Mouse (Mus musculus): Measurements from ENCODE around the gene Arhgef2. TPM values are rescaled to one million over a fixed set of nuclear protein-coding genes. Genes with fewer than 3 reads are reported as not detected.

The Arhgef2 gene
- polyA plus RNA-seq (2017; shearing (Covaris generic)): 100 to 1,000 TPM; 132 to 145 TPM

DNA sequence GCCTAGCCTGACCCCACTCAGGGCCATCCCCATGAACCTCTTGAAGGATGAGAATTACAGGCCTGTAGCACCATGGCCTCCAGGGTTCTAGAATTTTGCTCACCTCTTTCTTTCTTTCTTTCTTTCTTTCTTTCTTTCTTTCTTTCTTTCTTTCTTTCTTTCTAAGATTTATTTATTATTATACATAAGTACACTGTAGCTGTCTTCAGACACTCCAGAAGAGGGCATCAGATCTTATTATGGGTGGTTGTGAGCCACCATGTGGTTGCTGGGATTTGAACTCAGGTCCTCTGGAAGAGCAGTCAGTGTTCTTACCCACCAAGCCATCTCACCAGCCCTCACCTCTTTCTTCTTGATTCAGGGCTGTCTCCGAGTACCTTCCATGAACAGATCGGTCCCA, at the start of gene Arhgef2:
TSS of gene Arhgef2 (plus strand) at position 301 of the 400 bp plus-strand sequence.

DNA sequence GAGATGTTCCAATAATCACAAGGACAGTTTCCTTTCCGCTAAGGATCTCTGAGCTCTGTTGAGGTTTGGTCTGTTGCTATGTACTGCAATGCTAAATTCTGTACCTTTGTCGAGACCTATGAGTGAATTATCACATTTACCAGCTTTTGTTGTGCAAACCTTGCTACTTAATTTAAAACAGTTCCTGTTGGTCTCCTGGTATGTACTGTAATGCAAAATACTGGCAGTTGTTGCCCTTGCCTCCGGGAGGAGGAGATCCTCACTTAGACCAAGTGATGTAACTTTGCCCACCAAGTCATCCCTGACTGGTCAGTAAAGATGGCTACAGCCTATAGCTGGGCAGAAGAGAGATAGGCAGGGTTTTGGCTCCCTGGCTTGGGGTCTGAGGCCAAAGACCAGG, 30.2 kb upstream of the Arhgef2 start, which contains the start of gene Ssr2:
TSS of gene Ssr2 (plus strand) at position 337 of the 400 bp plus-strand sequence.

DNA sequence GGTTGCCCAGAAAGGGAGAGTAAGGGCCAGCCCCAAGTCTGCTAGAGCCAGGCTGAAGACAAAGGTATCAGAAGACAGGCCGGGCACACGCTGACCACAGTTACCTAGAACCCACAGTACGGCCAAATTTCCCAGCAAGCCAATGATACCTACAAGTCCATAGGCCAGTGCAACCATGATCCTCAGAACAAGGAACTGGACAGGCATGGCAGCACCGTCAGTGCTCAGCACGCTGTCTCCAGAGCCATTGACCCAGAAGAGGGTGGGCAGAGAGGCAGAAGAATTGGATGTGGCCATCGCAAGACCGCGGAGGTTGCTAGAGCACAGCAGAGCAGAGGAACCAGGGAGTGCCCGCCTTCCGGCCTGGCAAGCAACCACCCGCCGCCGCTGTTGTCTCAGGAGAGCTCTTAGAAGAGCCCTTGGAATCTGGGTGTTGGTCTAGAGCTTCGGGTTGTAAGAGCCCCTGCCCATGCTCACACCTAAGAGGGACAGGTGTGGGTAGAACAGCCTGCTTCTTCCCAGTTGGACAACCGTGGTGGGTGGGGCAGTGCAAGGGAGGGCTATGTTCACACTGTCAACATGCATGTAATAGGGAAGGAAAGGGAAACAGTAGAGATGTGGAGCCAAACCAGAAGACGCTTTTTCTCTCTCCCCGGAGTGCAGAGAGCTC, 47.2 kb downstream of the Arhgef2 start, which contains the start of gene Rxfp4:
TSS of gene Rxfp4 (minus strand) at position 297 of the 670 bp plus-strand sequence.

DNA sequence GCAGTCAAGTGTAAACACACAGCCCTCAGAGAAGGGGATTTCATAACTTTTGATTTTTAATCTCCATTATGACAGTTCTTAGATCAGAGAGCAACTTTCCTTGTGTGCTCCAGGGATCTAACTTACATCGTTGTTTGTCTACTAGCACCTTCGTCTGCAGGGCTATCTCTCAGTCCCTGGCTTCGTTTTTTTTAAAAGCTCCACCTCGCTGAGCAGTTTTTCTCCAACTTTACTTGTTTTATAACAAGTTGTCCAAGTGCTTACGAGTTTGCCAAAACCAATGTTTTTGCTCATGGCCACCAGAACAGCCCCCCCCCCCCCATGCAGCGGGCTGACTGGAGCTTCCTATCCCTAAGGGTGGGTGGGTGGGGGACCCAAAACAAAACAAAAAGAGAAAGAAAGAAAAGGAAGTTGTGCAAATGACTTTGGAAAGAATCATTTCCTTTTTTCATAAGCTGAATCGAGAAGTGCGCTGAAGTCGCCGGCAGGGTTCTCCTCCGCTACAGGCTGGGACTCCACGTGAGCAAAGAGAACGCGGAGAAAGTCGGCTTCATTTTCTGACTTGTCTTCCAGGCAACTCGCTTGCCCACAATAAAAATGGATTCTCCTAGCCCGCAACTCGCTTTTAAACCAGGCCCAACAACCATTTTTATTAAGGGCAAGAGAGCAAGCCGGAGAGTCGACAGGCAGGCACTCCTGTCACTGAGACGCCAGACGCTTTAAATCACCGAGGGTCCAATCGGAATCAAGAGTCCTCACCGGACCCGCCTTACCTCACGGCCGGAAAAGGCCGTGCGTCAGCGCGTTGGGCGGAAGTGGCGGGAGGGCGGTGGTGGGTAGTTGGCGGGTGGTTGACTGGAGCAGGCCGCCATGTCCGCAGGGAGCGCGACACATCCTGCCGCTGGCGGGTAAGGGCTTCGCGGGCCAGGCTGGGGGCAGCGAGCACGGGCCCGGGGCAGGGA, 79.5 kb downstream of the Arhgef2 start, which contains the start of gene Khdc4:
TSS of gene Khdc4 (plus strand) at position 824 of the 962 bp plus-strand sequence.

Other genes starting within 250 kb of the Arhgef2 start
- not detected for gene Paqr6, start 241.4 kb upstream of the Arhgef2 start, polyA plus RNA-seq (2017; shearing (Covaris generic))
- not detected for gene Bglap3, start 233.2 kb upstream of the Arhgef2 start, polyA plus RNA-seq (2017; shearing (Covaris generic))
- gene Bglap2, start 227.3 kb upstream of the Arhgef2 start, polyA plus RNA-seq (2017; shearing (Covaris generic)): not detected
- not detected for gene Bglap, start 221.5 kb upstream of the Arhgef2 start, polyA plus RNA-seq (2017; shearing (Covaris generic))
- gene Pmf1, start 195.6 kb upstream of the Arhgef2 start, polyA plus RNA-seq (2017; shearing (Covaris generic)): 10 to 100 TPM; 39.3 to 53.6 TPM
- 10 to 100 TPM; 12.4 to 16.7 TPM for gene Slc25a44, start 180.8 kb upstream of the Arhgef2 start, polyA plus RNA-seq (2017; shearing (Covaris generic))
- gene Sema4a, start 144.8 kb upstream of the Arhgef2 start, polyA plus RNA-seq (2017; shearing (Covaris generic)): 100 to 1,000 TPM in 1 of 2 experiments, 10 to 100 TPM in 1; 42.2 to 122 TPM
- gene Lmna, start 96.0 kb upstream of the Arhgef2 start, polyA plus RNA-seq (2017; shearing (Covaris generic)): 10 to 100 TPM in 1 of 2 experiments, 1 to 10 TPM in 1; 7.7 to 30.9 TPM
- gene Mex3a, start 73.6 kb upstream of the Arhgef2 start, polyA plus RNA-seq (2017; shearing (Covaris generic)): under 1 TPM; 0.21 to 0.33 TPM
- gene Rab25, start 57.7 kb upstream of the Arhgef2 start, polyA plus RNA-seq (2017; shearing (Covaris generic)): under 1 TPM in 1 of 2 experiments, not detected in 1; 0.66 TPM
- 100 to 1,000 TPM; 165 to 189 TPM for gene Lamtor2, start 52.9 kb upstream of the Arhgef2 start, polyA plus RNA-seq (2017; shearing (Covaris generic))
- 10 to 100 TPM; 35.4 to 39.3 TPM for gene Ubqln4, start 52.2 kb upstream of the Arhgef2 start, polyA plus RNA-seq (2017; shearing (Covaris generic))
- 100 to 1,000 TPM; 137 to 153 TPM for gene Ssr2, start 30.1 kb upstream of the Arhgef2 start, polyA plus RNA-seq (2017; shearing (Covaris generic))
- not detected for gene Rxfp4, start 47.2 kb downstream of the Arhgef2 start, polyA plus RNA-seq (2017; shearing (Covaris generic))
- 10 to 100 TPM; 86.3 to 93.1 TPM for gene Khdc4, start 79.8 kb downstream of the Arhgef2 start, polyA plus RNA-seq (2017; shearing (Covaris generic))
- gene Rit1, start 110.9 kb downstream of the Arhgef2 start, polyA plus RNA-seq (2017; shearing (Covaris generic)): 10 to 100 TPM; 53.6 to 55.8 TPM
- 10 to 100 TPM; 51.5 to 92.1 TPM for gene Syt11, start 169.2 kb downstream of the Arhgef2 start, polyA plus RNA-seq (2017; shearing (Covaris generic))
- 10 to 100 TPM; 13.7 to 30.0 TPM for gene Gon4l, start 229.3 kb downstream of the Arhgef2 start, polyA plus RNA-seq (2017; shearing (Covaris generic))

All from activated CD4-positive, CD25-positive, alpha-beta regulatory T cell (primary cell).